Mouse (Mus musculus): ENCODE data around the gene 4930432M17Rik. TPM values are rescaled to one million over a fixed set of nuclear protein-coding genes. Genes with fewer than 3 reads are reported as not detected.

4930432M17Rik gene
- total and polyA plus RNA-seq, 3 experiments, result not detected

GRCm38 (mm10) chr3:121628245-121628644 is 42.3 kb upstream of the 4930432M17Rik start:
- peaks cover 0 to 14% of the 10 kb centered on the region in 2 experiments; a peak in 2 of 4 replicates for H3K4me1 ChIP-seq (ENCODE audit: control insufficient read depth in 1 of 2, insufficient read depth in 2 of 2)
- no peak overlapping the region for H3K4me2 ChIP-seq (ENCODE audit: insufficient read depth, low read depth, poor library complexity, severe bottlenecking)
- DNase-seq (ENCODE audit: extremely low read depth), result no peak
- H3K36me3 ChIP-seq (replicated peaks in 1 of 2; ENCODE audit: control insufficient read depth in 1 of 2, insufficient read depth in 1 of 2, low read length in 1 of 2), result no peaks in the 10 kb centered on the region
- H3K79me2 ChIP-seq (replicated peaks; ENCODE audit: control insufficient read depth, extremely low read depth, insufficient read depth, poor library complexity, severe bottlenecking), result no peaks in the 10 kb centered on the region
- no peak overlapping the region for H3K4me3 ChIP-seq (replicated peaks in 1 of 3; ENCODE audit: low read depth in 2 of 3, low read length in 2 of 3, poor library complexity in 1 of 3)
- in situ Hi-C loops (cut with MboI; ENCODE audit: low pct_ligation_motif_present, low pct_unique_long_range_greater_than_20kb, low sequenced_read_pairs) (no loop called here), dilution Hi-C loops (cut with MboI; ENCODE audit: extremely low pct_ligation_motif_present, extremely low pct_unique_long_range_greater_than_20kb, low sequenced_read_pairs) (no loop called here)
- no peak overlapping the region for H3K9ac ChIP-seq (ENCODE audit: insufficient read depth, low read depth)
- H3K27me3 ChIP-seq (replicated peaks), result no peaks in the 10 kb centered on the region
- H3K27ac ChIP-seq (ENCODE audit: insufficient read depth, low read depth), result no peak overlapping the region
- H3K9me3 ChIP-seq (replicated peaks; ENCODE audit: low read length), result no peaks in the 10 kb centered on the region
- no peak for TF ChIP-seq MXI1 (IDR thresholded peaks at IDR 0.05; ENCODE audit: low read depth, low read length)
- TF ChIP-seq HCFC1 (IDR thresholded peaks at IDR 0.05; ENCODE audit: low read depth, low read length), result no peak
- no peak for TF ChIP-seq CHD2 (IDR thresholded peaks at IDR 0.05; ENCODE audit: low read length)
- no peak for TF ChIP-seq USF2 (conservative IDR thresholded peaks at IDR 0.05; ENCODE audit: low read depth, low read length)
- no peak for TF ChIP-seq MEF2A (IDR thresholded peaks at IDR 0.05; ENCODE audit: borderline replicate concordance, low read depth, low read length)
- TF ChIP-seq USF1 (IDR thresholded peaks at IDR 0.05; ENCODE audit: low read depth, low read length), result no peak
- TF ChIP-seq ZKSCAN1 (IDR thresholded peaks at IDR 0.05; ENCODE audit: borderline replicate concordance, low read depth, low read length), result no peak
- TF ChIP-seq ZMIZ1 (IDR thresholded peaks at IDR 0.05; ENCODE audit: low read depth, low read length), result no peak
- no peak for TF ChIP-seq NRF1 (IDR thresholded peaks at IDR 0.05; ENCODE audit: low read depth, low read length)
- TF ChIP-seq SMC3 (IDR thresholded peaks at IDR 0.05; ENCODE audit: low read depth, low read length), result no peak
- no peak for TF ChIP-seq E2F4 (IDR thresholded peaks at IDR 0.05; ENCODE audit: insufficient replicate concordance, low read depth, low read length)

- dilution Hi-C loops (cut with MboI; ENCODE audit: extremely low pct_ligation_motif_present, extremely low pct_unique_long_range_greater_than_20kb, low sequenced_read_pairs) (no loop called here), in situ Hi-C loops (cut with MboI; ENCODE audit: low pct_ligation_motif_present, low pct_unique_long_range_greater_than_20kb, low sequenced_read_pairs) (no loop called here)
- Histone ChIP-seq H3K36me3 (replicated peaks in 1 of 2; ENCODE audit: control insufficient read depth in 1 of 2, insufficient read depth in 1 of 2, low read length in 1 of 2) (no peaks in the 10 kb centered on the region), H3K27ac (ENCODE audit: insufficient read depth, low read depth) (no peak overlapping the region), H3K4me1 (ENCODE audit: control insufficient read depth in 1 of 2, insufficient read depth in 2 of 2) (peaks cover 0 to 14% of the 10 kb centered on the region in 2 experiments; a peak in 2 of 4 replicates), H3K4me3 (replicated peaks in 1 of 3; ENCODE audit: low read depth in 2 of 3, low read length in 2 of 3, poor library complexity in 1 of 3) (no peak overlapping the region), H3K79me2 (replicated peaks; ENCODE audit: control insufficient read depth, extremely low read depth, insufficient read depth, poor library complexity, severe bottlenecking) (no peaks in the 10 kb centered on the region), H3K4me2 (ENCODE audit: insufficient read depth, low read depth, poor library complexity, severe bottlenecking) (no peak overlapping the region), H3K9ac (ENCODE audit: insufficient read depth, low read depth) (no peak overlapping the region), H3K9me3 (replicated peaks; ENCODE audit: low read length) (no peaks in the 10 kb centered on the region), H3K27me3 (replicated peaks) (no peaks in the 10 kb centered on the region)
- no peak for DNase-seq (ENCODE audit: extremely low read depth)
- TF ChIP-seq MAX (IDR thresholded peaks at IDR 0.05; ENCODE audit: low read length), result no peak
- TF ChIP-seq SMC3 (IDR thresholded peaks at IDR 0.05; ENCODE audit: low read depth, low read length), result no peak
- TF ChIP-seq USF2 (conservative IDR thresholded peaks at IDR 0.05; ENCODE audit: low read depth, low read length), result no peak
- no peak for TF ChIP-seq ZMIZ1 (IDR thresholded peaks at IDR 0.05; ENCODE audit: low read depth, low read length)
- TF ChIP-seq MAFK (IDR thresholded peaks at IDR 0.05; ENCODE audit: insufficient replicate concordance, low read length), result no peak
- TF ChIP-seq BHLHE40 (IDR thresholded peaks at IDR 0.05; ENCODE audit: low read depth, low read length), result no peak
- TF ChIP-seq E2F4 (IDR thresholded peaks at IDR 0.05; ENCODE audit: insufficient replicate concordance, low read depth, low read length), result no peak
- TF ChIP-seq NRF1 (IDR thresholded peaks at IDR 0.05; ENCODE audit: low read depth, low read length), result no peak
- no peak for TF ChIP-seq ZNF384 (IDR thresholded peaks at IDR 0.05; ENCODE audit: low read depth, low read length)
- TF ChIP-seq TBP (conservative IDR thresholded peaks at IDR 0.05; ENCODE audit: low read depth, low read length), result no peak
- no peak for TF ChIP-seq MYC (IDR thresholded peaks at IDR 0.05; ENCODE audit: low read depth, low read length)
- TF ChIP-seq POLR2A (IDR thresholded peaks at IDR 0.05; ENCODE audit: low read depth, low read length), result no peak
Measured at GRCm38 (mm10) chr3:121630626-121631025, 39.9 kb upstream of the 4930432M17Rik start.

Data from CH12.LX (cell line).